12 mouse cellular contexts compared by ENCODE assay signal in genomic region chr14:54885309-54885708, GRCm38 (mm10). TPM values are rescaled to one million over a fixed set of nuclear protein-coding genes. Genes with fewer than 3 reads are reported as not detected.
A peak's percentile ranks its signal among the peaks of the same experiment; 100 is the strongest.
DNase-seq lines count a peak whose midpoint lies in the region; ATAC-seq and TF ChIP-seq lines count a peak whose summit lies in the region.
"Had no signal": no experiment of that assay in that cellular context is flagged by ENCODE, and none has a peak within 500 bp of the region (broad histone marks: within the 10 kb centered on the region; RNA-seq: fewer than 3 reads in every experiment).

No protein-coding gene starts in this region.

- H3K4me2 ChIP-seq in kidney, embryonic 16.5 days (replicated peaks; ENCODE audit: low read depth, low read length), result peak overlapping the region; percentile 69; the same call in 1 of the 2 replicates

- no peaks in the 10 kb centered on the region for H3K9me3 ChIP-seq in kidney, embryonic 16.5 days (ENCODE audit: low read length)
- no peaks in the 10 kb centered on the region for H3K9me3 ChIP-seq in E14TG2a.4 (ENCODE audit: low read length)
- H3K9me3 ChIP-seq in limb, embryonic 10.5 days (replicated peaks), result no peaks in the 10 kb centered on the region

- peak; percentile 33 to 43 for DNase-seq in adrenal gland, adult (ENCODE audit: inconsistent age in 2 of 2, low spot score in 1 of 2)
- no peak for DNase-seq in adrenal gland, adult 2 months
- DNase-seq in kidney, postnatal 36 days, result no peak
- DNase-seq in limb, embryonic 10.5 days (ENCODE audit: low spot score), result no peak
- DNase-seq in left cerebral cortex, postnatal 36 days (ENCODE audit: low spot score in 2 of 2), result no peak
- DNase-seq: cerebellum, postnatal 10 days; heart, postnatal 10 days; lung, adult 18-20 months; retina, postnatal 1 day had no signal

- 0 out of 2 replicates have a peak, but pooled peaks cover 2% of the 10 kb centered on the region for H3K36me3 ChIP-seq in kidney, embryonic 16.5 days (ENCODE audit: insufficient read depth, low read length)
- peaks cover 18% of the 10 kb centered on the region for H3K36me3 ChIP-seq in E14TG2a.4 (ENCODE audit: insufficient read depth, low read length)
- H3K36me3 ChIP-seq in limb, embryonic 10.5 days, result peaks cover 16% of the 10 kb centered on the region

- WGBS in kidney, embryonic 16.5 days, result 83% methylated on average over 11 of the region's 11 CpGs
- 93% methylated on average over 11 of the region's 11 CpGs for WGBS in limb, embryonic 10.5 days

- no peak overlapping the region for H3K4me3 ChIP-seq in kidney, embryonic 16.5 days (ENCODE audit: low read length)
- 0 out of 2 replicates have a peak overlapping the region, but pooled peaks have one; percentile 80 for H3K4me3 ChIP-seq in E14TG2a.4 (replicated peaks; ENCODE audit: low read length)
- H3K4me3 ChIP-seq in limb, embryonic 10.5 days, result no peak overlapping the region

- intact Hi-C loops in left cerebral cortex, postnatal 36 days (cut with DNase I), result no loop called here

- TF ChIP-seq CTCF in E14TG2a.4 (conservative IDR thresholded peaks at IDR 0.05; ENCODE audit: low read length), result no peak

- ATAC-seq in kidney, embryonic 16.5 days (ENCODE audit: low FRiP score, low TSS enrichment), result no peak
- ATAC-seq in activated CD4-positive, CD25-positive, alpha-beta regulatory T cell, adult 4 months, result no peak

- H3K27ac ChIP-seq in kidney, embryonic 16.5 days (ENCODE audit: low read length), result no peak overlapping the region
- 0 out of 2 replicates have a peak overlapping the region, but pooled peaks have one; percentile 91 for H3K27ac ChIP-seq in limb, embryonic 10.5 days

- 0 out of 2 replicates have a peak overlapping the region, but pooled peaks have one; percentile 15 for H3K9ac ChIP-seq in kidney, embryonic 16.5 days (replicated peaks; ENCODE audit: low read length)

- H3K4me1 ChIP-seq in kidney, embryonic 16.5 days (ENCODE audit: insufficient read depth, low read length), result peaks cover 22% of the 10 kb centered on the region
- peaks cover 44% of the 10 kb centered on the region for H3K4me1 ChIP-seq in E14TG2a.4 (replicated peaks; ENCODE audit: low read depth, low read length)
- peaks cover 28% of the 10 kb centered on the region for H3K4me1 ChIP-seq in limb, embryonic 10.5 days

- H3K27me3 ChIP-seq in kidney, embryonic 16.5 days (ENCODE audit: insufficient read depth, low read length), result no peaks in the 10 kb centered on the region
- no peaks in the 10 kb centered on the region for H3K27me3 ChIP-seq in E14TG2a.4 (ENCODE audit: insufficient read depth, low read length)
- H3K27me3 ChIP-seq in limb, embryonic 10.5 days (ENCODE audit: low read depth, poor library complexity, severe bottlenecking), result no peaks in the 10 kb centered on the region

RNA-seq across cellular contexts. Expression of gene Gm20521, which starts 2.1 kb away (rescaled TPM):
- total RNA-seq in adrenal gland, adult 2 months (2021), result 1 to 10 TPM in 1 of 2 experiments, not detected in 1; 7.1 TPM
- 37.6 and 42.4 TPM in 2 replicates for polyA plus RNA-seq in adrenal gland, adult 2 months (2012; rRNA removed)
- polyA plus RNA-seq in kidney, embryonic 16.5 days (2015; fragmentation: Nextera tagmentation; extraction: Ambion mirVana), result 0.16 and 0.45 TPM in 2 replicates
- polyA plus RNA-seq in limb, embryonic 10.5 days (2016; fragmentation: Nextera tagmentation; extraction: Ambion mirVana), result 0.55 TPM in 1 of 2 replicates, not detected in the other
- polyA plus RNA-seq in activated CD4-positive, CD25-positive, alpha-beta regulatory T cell, adult 4 months (2017; shearing (Covaris generic)), result not detected
- not detected for total RNA-seq in left cerebral cortex, postnatal 36 days (2021)

RNA-seq across cellular contexts. Expression of gene Bcl2l2, which starts 2.1 kb away (rescaled TPM):
- 10 to 100 TPM; 42.6 to 57.7 TPM for total RNA-seq in adrenal gland, adult 2 months (2021)
- 43.3 and 45.1 TPM in 2 replicates for polyA plus RNA-seq in adrenal gland, adult 2 months (2012; rRNA removed)
- polyA plus RNA-seq in kidney, embryonic 16.5 days (2015; fragmentation: Nextera tagmentation; extraction: Ambion mirVana), result 5.0 and 5.1 TPM in 2 replicates
- 1.7 and 2.2 TPM in 2 replicates for polyA plus RNA-seq in limb, embryonic 10.5 days (2016; fragmentation: Nextera tagmentation; extraction: Ambion mirVana)
- 1 to 10 TPM; 1.5 to 2.4 TPM for polyA plus RNA-seq in activated CD4-positive, CD25-positive, alpha-beta regulatory T cell, adult 4 months (2017; shearing (Covaris generic))
- total RNA-seq in left cerebral cortex, postnatal 36 days (2021), result 100 to 1,000 TPM; 131 to 145 TPM

RNA-seq across cellular contexts. Expression of gene Pabpn1, which starts 7.0 kb away (rescaled TPM):
- total RNA-seq in adrenal gland, adult 2 months (2021), result 100 to 1,000 TPM; 167 to 196 TPM
- 69.3 and 80.4 TPM in 2 replicates for polyA plus RNA-seq in adrenal gland, adult 2 months (2012; rRNA removed)
- polyA plus RNA-seq in kidney, embryonic 16.5 days (2015; fragmentation: Nextera tagmentation; extraction: Ambion mirVana), result 135 and 141 TPM in 2 replicates
- 173 and 178 TPM in 2 replicates for polyA plus RNA-seq in limb, embryonic 10.5 days (2016; fragmentation: Nextera tagmentation; extraction: Ambion mirVana)
- polyA plus RNA-seq in activated CD4-positive, CD25-positive, alpha-beta regulatory T cell, adult 4 months (2017; shearing (Covaris generic)), result 10 to 100 TPM; 22.8 to 30.8 TPM
- 100 to 1,000 TPM; 194 to 280 TPM for total RNA-seq in left cerebral cortex, postnatal 36 days (2021)

RNA-seq across cellular contexts. Expression of gene Ppp1r3e, which starts 8.0 kb away (rescaled TPM):
- 10 to 100 TPM; 13.0 to 19.6 TPM for total RNA-seq in adrenal gland, adult 2 months (2021)
- 41.8 and 45.9 TPM in 2 replicates for polyA plus RNA-seq in adrenal gland, adult 2 months (2012; rRNA removed)
- polyA plus RNA-seq in kidney, embryonic 16.5 days (2015; fragmentation: Nextera tagmentation; extraction: Ambion mirVana), result 1.6 and 1.7 TPM in 2 replicates
- 0.08 TPM in 1 of 2 replicates, not detected in the other for polyA plus RNA-seq in limb, embryonic 10.5 days (2016; fragmentation: Nextera tagmentation; extraction: Ambion mirVana)
- under 1 TPM in 1 of 2 experiments, not detected in 1; 0.93 TPM for polyA plus RNA-seq in activated CD4-positive, CD25-positive, alpha-beta regulatory T cell, adult 4 months (2017; shearing (Covaris generic))
- total RNA-seq in left cerebral cortex, postnatal 36 days (2021), result 10 to 100 TPM; 15.2 to 17.2 TPM

RNA-seq across cellular contexts. Expression of gene Homez, which starts 14.5 kb away (rescaled TPM):
- total RNA-seq in adrenal gland, adult 2 months (2021), result 10 to 100 TPM; 12.1 to 18.8 TPM
- polyA plus RNA-seq in adrenal gland, adult 2 months (2012; rRNA removed), result 3.5 and 4.1 TPM in 2 replicates
- 18.0 and 19.9 TPM in 2 replicates for polyA plus RNA-seq in kidney, embryonic 16.5 days (2015; fragmentation: Nextera tagmentation; extraction: Ambion mirVana)
- polyA plus RNA-seq in limb, embryonic 10.5 days (2016; fragmentation: Nextera tagmentation; extraction: Ambion mirVana), result 17.8 and 22.6 TPM in 2 replicates
- 1 to 10 TPM; 5.1 to 8.0 TPM for polyA plus RNA-seq in activated CD4-positive, CD25-positive, alpha-beta regulatory T cell, adult 4 months (2017; shearing (Covaris generic))
- total RNA-seq in left cerebral cortex, postnatal 36 days (2021), result 10 to 100 TPM; 15.9 to 22.1 TPM

Comparison
In these comparisons a context has a peak if more than half of its experiments do, and no peak if none do; other contexts are left out.
1. DNase-seq: peak in adrenal gland, adult (2 of 2); none in adrenal gland, adult 2 months (single experiment), kidney, postnatal 36 days (0 of 2), limb, embryonic 10.5 days (single experiment) and left cerebral cortex, postnatal 36 days (0 of 2).
2. RNA of gene Gm20521, which starts 2.1 kb away (polyA plus RNA-seq): 37.6 to 42.4 TPM in adrenal gland, adult 2 months; 0.55 TPM in limb, embryonic 10.5 days, 0.16 to 0.45 TPM in kidney, embryonic 16.5 days and not detected in activated CD4-positive, CD25-positive, alpha-beta regulatory T cell, adult 4 months; every median in the first group is over 10 times any median in the second.